Mouse (Mus musculus) neural tube, postnatal 0 days (tissue): ENCODE results near the gene Ift88. TPM values are rescaled to one million over a fixed set of nuclear protein-coding genes. Genes with fewer than 3 reads are reported as not detected.

Source experiments
- polyA plus RNA-seq: library from polyadenylated mRNA; unstranded; fragments of >200 nt; fragmentation: Nextera tagmentation; extraction: Ambion mirVana; gene quantifications from 2 replicates; pipeline ENCODE4 v1.2.1, GENCODE M21; 2015

Gene Ift88
- polyA plus RNA-seq, result 19.2 and 19.8 TPM in 2 replicates

DNA sequence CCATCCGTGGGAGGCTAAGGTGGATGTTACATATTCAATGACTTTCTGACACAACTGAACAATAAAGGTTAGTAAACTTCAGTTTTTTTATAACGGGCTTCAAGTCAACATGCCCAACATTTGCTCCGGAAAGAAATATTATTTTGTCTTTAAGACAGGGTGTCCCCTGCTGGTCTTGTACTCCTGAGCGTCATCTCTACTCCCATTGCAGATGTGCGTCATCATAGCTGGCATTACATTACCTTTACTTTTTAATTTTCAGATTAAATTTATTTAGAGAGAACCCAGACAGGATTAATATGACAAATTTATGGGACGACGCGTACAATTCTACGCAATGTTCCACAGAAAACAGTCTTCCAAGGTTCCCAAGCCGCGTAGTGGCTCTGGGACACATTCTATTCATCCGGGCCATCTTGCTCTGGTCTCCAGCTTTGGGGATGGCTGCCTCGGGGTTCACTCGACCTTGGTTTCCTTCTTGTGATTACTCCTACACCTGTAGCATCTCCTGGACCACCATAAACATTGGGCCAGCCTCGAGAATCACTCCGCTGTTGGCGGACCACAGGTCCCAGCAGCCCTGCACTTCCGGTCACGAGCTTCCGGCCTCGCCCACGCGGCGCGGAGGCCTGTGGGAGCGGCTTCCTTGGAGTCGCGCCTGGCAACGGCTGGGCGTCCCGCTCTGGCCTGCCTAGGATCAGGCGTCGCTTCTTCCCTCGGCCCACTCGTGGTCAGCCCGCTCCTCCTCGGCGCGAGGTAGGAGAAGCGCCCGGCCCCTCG lies at the start of gene Ift88:
Gene Ift88, plus strand, starts transcription at position 631 of the 780 bp plus-strand sequence.

DNA sequence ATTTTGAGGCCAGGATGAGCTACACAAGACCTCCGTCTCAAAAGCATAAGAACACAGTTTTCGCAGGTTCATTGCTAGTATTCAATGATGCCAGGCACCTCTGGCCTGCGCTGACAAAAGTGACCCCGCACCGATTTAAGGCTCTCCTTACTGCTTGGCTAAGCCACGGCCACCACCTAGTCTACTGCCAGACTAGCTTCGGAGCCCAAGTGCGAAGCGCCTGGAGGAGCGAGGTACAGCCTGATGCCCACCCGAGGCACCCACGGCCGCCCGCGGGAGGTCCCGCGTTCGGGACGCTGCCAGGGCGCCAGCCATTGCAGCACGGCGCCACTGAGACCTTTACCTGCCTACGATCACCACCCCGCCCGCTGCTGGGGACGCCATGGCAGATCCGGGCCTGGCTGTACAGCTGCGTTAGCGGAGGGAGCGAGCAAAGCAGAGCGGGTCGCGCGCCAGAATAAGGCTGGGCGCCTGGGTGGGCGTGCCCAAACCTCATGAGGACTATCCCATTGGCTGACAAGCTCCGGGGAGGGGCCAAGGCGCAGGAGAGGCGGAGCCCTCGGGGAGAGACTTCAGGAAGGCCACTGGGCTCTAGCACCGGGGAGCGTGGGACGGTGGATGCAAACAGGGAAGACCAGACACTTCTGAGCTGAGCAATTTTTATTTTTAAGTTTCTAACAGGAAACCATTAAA lies 25.7 kb upstream of the Ift88 start, which contains the start of gene Cryl1:
Gene Cryl1, minus strand, starts transcription at position 465 of the 693 bp plus-strand sequence.

DNA sequence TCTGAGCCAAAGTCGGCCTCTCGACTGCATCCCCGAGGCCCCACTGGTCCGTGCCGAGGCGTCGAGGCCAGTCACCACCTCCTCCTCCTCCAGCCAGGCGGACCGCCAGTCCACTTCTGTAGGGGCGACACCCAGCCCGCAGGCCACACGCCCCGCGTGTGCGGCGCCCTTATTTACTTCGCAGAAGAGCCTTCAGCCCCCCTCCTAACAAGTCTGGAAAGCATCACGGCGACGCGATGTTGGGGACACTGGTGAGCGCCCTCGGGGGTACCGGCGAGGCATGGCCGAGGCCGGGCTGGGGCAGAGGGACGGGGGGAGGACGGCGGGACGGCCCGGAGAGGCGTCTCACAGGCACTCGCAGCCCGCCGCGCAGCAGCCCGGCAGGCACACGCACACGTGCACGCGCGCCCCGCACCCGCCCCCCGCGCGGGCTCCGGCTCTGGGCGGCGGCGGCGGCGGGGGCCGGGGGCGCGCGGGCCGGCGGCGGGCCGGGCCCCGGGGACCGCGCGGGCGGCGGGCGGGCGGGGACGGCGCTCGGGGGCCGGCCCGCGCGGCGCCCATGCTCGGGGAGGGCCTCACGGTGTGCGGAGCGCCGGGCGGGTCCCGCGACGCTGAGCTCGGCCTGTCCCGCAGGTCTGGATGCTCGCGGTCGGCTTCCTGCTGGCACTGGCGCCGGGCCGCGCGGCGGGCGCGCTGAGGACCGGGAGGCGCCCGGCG lies 101.0 kb downstream of the Ift88 start, which contains the start of gene Il17d:
Gene Il17d, plus strand, starts transcription at position 107 of the 717 bp plus-strand sequence.

Other genes with a start within 250 kb of the Ift88 start
- 19.0 and 23.9 TPM in 2 replicates for gene Cryl1, start 25.5 kb upstream of the Ift88 start, polyA plus RNA-seq
- 7.9 and 9.5 TPM in 2 replicates for gene Il17d, start 100.7 kb downstream of the Ift88 start, polyA plus RNA-seq
- gene Eef1akmt1, start 147.6 kb downstream of the Ift88 start, polyA plus RNA-seq, result 92.0 and 94.8 TPM in 2 replicates
- 9.0 and 10.0 TPM in 2 replicates for gene Xpo4, start 241.4 kb downstream of the Ift88 start, polyA plus RNA-seq